Mouse (Mus musculus) left cerebral cortex, adult 9 months (tissue): ENCODE measurements at regions not wholly inside any gene's neighbourhood (a gene's known extent, or its start where the extent isn't known, plus 50 kb on each side); places are given as distances from the start of the nearest gene placed in this dataset.
A peak's percentile ranks its signal among the peaks of the same experiment; 100 is the strongest.

Experiments
- DNase-seq, 2 experiments: peaks; one replicate each; pipeline ENCODE4 v3.0.0; 2022; ENCODE audit warnings: low spot score in 2 of 2

GRCm38 (mm10) chr3:157842872-157843271 is 82.0 kb downstream of the Cth start:
- DNase-seq, result no peak

GRCm38 (mm10) chr3:157841164-157841719 is 83.6 kb downstream of the Cth start:
- DNase-seq, result no peak

GRCm38 (mm10) chr3:157804307-157804706 is 120.6 kb downstream of the Cth start:
- DNase-seq, result no peak

GRCm38 (mm10) chr3:157803356-157803755 is 121.5 kb downstream of the Cth start:
- no peak for DNase-seq

- DNase-seq, result no peak
Observed at GRCm38 (mm10) chr3:157787559-157788256, 137.2 kb downstream of the Cth start.

- DNase-seq, result no peak
Observed at GRCm38 (mm10) chr3:157781071-157781470, 143.8 kb downstream of the Cth start.

- no peak for DNase-seq
Observed at GRCm38 (mm10) chr3:157777779-157778178, 147.1 kb downstream of the Cth start.

- DNase-seq, result no peak
Observed at GRCm38 (mm10) chr3:157763487-157764199, 161.2 kb downstream of the Cth start.

- no peak for DNase-seq
Observed at GRCm38 (mm10) chr3:157759856-157760255, 165.0 kb downstream of the Cth start.

GRCm38 (mm10) chr3:157754826-157755225 is 170.1 kb downstream of the Cth start:
- no peak for DNase-seq

GRCm38 (mm10) chr3:157750266-157750665 is 174.6 kb downstream of the Cth start:
- no peak for DNase-seq

GRCm38 (mm10) chr3:157748395-157749037 is 176.4 kb downstream of the Cth start:
- no peak for DNase-seq

- DNase-seq, result no peak
Observed at GRCm38 (mm10) chr3:157743000-157743399, 176.3 kb downstream of the Ptger3 start.

GRCm38 (mm10) chr3:157739628-157740294 is 173.1 kb downstream of the Ptger3 start:
- no peak for DNase-seq

GRCm38 (mm10) chr3:157732136-157732940 is 165.6 kb downstream of the Ptger3 start:
- DNase-seq, result no peak

- DNase-seq, result no peak
Observed at GRCm38 (mm10) chr3:157729711-157730367, 163.1 kb downstream of the Ptger3 start.

- no peak for DNase-seq
Observed at GRCm38 (mm10) chr3:157724542-157724941, 157.8 kb downstream of the Ptger3 start.

- DNase-seq, result no peak
Observed at GRCm38 (mm10) chr3:157723184-157723583, 156.5 kb downstream of the Ptger3 start.

GRCm38 (mm10) chr3:157717313-157717921 is 150.7 kb downstream of the Ptger3 start:
- peak; percentile 2 to 72 for DNase-seq

- DNase-seq, result no peak
Observed at GRCm38 (mm10) chr3:157714023-157714422, 147.3 kb downstream of the Ptger3 start.
